Mouse (Mus musculus): Measurements from ENCODE around the gene Hes7.
A peak's percentile ranks its signal among the peaks of the same experiment; 100 is the strongest.

Hes7 gene

DNA sequence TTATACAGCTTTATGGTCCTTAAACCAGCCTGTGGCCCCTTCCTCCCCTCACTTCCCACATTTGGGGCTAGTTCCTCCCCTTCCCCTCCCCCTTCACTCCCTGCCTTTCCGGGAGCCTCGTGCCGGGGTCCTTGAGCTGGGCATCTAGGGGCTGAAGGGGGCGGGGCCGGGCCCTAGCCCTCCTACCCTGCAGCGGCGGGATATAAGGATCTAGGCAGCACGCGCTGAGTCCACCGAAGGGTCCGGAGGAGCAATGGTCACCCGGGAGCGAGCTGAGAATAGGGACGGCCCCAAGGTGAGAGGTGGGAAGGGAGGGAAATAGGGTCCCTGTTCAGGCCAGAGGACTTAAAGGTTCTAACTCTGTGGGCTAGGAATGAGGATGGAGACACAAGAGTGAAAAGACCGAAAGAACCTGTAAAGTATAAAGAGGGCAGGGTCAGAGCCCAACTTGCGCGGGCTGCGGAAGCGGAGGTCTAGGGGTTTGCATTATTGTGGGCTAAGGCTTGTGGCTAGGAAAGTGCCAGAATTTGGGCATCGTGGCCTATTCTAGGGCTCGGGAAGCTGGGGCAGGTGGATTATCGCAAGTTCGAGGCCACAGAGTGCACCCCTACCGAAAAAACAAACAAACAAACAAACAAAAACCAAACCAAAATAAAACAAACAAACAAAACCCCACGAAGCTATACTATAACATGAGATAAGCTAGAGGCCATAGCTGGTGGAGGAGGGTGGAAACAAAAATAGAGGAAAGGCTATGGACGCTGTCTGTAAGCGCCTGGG lies at the start of gene Hes7:
Gene Hes7, plus strand, starts transcription at position 184 of the 780 bp plus-strand sequence.
- no peak for DNase-seq

DNA sequence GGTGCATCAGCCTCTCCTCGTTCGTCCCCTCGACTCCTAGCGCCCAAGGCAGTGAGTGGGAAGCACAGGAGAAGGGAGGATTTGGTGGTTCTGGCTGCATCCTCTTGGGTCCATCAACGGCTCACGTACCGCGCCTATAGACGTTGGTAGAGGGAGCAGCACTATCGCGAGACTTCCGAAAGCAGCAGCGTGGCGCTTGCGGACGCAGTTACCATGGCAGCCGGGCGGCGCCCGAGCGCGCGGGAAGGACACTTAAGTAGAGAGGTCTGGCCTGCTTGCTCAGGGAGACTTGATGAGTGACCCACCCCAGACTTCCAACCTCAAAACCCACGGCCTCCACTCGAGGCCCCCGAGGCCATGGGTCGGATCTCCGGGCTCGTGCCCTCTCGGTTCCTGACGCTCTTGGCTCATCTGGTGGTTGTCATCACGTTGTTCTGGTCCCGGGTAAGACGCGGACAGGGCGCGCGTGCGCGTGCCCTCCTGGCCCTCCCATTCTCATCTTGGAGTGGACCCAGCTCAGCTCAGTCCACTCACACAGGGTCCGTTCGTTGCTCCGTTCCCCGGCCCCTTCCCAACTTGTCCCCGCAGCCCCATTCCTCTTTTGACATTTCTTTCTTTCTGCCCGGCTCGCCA lies 49.5 kb upstream of the Hes7 start, which contains the start of gene Tmem107:
Gene Tmem107, plus strand, starts transcription at position 217 of the 633 bp plus-strand sequence.
- DNase-seq: peak; percentile 86 to 90

DNA sequence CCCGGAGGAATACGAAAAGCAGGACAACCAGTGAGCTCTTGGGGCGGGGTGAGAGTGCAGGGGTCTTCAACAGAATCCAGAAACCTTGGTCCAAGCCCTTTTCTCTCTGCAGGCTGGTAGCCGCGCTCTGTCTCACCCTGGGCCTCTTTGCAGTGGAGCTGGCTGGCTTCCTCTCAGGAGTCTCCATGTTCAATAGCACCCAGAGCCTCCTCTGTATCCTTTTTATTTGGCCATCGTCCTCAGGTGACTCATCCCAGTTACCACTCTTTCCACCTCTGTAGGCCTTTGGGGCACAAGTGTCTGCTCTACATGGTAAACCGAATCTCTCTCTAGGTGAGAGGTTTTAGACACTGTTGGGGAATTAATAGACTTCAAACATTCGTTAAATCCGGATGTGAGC lies 48.9 kb upstream of the Hes7 start:
- DNase-seq: no peak

DNA sequence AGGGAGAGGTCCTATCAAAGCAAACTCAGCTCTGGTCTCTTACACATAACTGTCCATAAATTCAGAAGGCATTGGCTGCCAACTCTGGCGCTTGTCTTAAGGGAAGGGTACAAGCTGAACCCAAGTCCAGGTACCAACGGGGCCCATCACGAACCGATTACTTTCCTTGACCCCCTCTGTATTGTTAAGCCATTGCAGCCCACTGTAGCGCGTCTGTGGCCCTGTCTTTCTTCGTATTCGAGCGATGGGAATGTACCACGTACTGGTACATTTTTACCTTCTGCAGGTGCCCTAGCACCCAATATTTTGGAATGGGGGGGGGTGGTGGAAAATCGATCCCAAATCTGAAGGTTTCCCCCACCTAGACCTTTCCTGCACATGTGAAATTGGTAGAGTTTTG lies 48.0 kb upstream of the Hes7 start:
- no peak for DNase-seq

DNA sequence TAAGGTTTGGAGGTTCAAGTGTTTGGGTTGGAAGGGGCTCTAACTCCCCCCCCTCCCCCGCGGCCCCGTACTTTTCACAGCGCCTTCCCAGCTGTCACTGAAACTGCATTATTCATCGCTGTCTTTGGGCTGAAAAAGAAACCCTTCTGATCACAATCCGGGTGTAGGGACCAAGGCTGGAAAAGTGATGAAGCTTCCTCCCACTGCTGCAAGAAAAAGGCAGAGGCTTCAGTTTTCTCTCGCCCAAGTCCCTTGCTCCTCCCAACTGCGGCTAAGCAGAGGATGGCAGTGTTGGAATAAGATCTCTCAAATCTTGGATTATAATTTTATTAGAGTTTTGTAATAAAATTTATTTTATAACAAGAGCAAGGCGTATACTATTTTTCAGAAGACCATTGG lies 47.5 kb upstream of the Hes7 start:
- no peak for DNase-seq

GRCm38 (mm10) chr11:69073065-69073888 lies 46.9 kb upstream of the Hes7 start:
- peak; percentile 56 to 73 for DNase-seq

DNA sequence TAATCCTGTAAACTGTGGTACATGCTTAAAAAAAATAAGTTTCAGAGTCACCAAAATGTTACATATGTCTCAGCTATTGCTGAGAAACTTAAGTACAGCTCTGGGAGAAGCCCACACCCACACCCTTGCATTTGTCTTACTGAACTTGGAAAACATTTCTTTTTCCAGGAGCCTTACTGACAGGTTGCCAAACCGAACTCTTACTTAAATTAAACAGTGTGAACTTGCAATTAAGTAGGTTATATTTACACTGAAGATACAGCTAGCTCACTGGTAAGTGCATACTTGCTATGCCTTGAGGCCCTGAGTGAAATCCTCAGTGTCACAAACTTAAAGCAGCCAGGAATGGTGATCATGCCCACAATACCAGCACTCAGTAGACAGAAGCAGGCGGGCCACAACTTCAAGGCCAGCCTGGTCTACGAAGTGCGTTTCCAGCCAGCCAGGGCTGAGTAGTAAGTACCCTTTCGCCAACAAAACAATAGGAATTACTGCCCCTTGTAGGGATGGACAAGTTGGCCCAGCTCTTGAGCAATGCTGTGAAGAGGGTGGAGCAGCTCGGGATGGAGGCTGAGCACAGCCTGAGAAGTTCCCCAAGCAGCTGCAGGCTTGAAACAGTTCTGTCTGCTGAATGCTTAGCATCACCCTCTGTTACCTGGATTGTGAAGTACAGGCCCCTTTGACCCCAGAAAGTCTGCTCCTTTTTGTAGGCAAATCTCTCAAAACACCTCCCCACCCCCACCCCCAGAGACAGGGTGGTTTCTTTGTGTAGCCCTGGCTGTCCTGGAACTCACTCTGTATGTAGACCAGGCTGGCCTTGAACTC lies 46.0 kb upstream of the Hes7 start:
- no peak for DNase-seq

DNA sequence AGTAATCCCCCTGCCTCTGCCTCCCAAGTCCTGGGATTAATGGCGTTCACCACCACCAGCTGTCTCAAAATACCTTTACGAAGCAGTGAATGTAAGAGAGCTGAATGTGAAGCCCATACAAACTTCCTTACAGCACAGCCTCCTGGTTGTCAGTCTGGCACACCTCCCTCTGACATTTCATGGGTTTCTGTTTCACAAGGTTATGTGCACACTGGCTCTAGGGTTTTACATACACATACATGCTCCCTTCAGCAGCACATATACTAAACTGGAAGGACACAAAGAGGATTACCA lies 45.5 kb upstream of the Hes7 start:
- DNase-seq: no peak

- DNase-seq: no peak
These were observed 44.3 kb upstream of the Hes7 start for GRCm38 (mm10) chr11:69075764-69076479.

DNA sequence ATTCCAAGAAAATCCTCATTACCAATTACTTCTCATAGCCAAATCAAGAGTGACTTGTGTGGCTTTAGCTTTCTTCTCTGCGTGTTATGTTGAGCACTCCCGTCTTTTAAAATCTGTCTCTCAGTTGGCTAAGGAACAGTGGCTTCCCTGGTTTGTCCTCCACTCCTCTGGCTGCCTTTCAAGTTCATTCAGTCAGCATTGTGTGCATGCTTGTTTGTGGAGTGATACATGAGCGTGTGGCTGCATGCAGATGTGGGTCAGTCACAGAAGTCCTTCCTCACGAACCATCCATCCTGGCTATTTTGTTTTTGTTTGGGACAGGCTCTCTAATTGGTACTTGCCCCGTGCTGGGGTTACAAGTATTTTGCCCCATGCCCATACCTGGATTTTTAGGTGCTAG lies 43.6 kb upstream of the Hes7 start:
- no peak for DNase-seq

- no peak for DNase-seq
These were observed 42.9 kb upstream of the Hes7 start for GRCm38 (mm10) chr11:69077316-69077715.

DNA sequence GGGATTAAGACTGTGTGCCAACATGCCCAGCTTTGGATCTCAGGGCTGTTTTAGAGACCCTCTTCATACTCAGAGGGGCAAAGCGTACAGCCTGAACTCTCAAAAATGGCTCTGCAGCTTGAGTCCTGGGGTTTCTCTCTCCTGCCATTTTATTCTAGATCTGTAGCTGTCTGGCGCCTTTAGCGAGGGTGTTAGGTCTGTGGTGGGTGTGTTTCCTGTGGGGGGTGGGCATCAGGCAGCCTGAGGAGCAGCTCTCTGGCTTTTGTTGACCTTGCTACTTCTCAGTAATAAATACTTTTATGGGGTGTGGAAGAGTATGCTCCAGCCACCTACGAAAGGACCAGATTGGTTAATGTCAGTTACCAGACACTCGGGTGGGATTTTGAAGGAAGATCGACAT lies 42.2 kb upstream of the Hes7 start:
- no peak for DNase-seq

- DNase-seq: peak; percentile 38 to 59
These were observed 41.3 kb upstream of the Hes7 start for GRCm38 (mm10) chr11:69078805-69079438.

GRCm38 (mm10) chr11:69080102-69080854 lies 39.9 kb upstream of the Hes7 start:
- DNase-seq: no peak

- no peak for DNase-seq
These were observed 39.4 kb upstream of the Hes7 start for GRCm38 (mm10) chr11:69080855-69081222.

DNA sequence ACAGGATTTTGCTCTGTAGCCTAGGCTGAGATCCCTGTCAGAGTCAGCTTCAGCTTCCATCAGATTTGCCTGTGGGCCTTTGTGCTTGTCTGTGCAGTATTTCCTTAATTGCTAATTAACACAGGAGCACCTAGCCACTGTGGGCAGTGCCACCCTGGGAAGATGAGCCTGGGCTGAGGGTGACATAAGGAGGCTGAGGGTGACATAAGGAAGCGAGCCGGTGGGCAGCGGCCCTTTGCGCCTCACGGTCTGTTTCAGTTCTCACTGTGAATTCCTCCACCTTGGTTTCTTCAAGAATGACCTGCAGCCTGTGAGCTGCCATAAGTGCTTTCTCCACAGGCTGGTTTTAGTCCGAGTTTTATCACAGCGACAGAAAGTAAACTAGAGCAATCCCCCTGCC lies 38.6 kb upstream of the Hes7 start:
- no peak for DNase-seq

DNA sequence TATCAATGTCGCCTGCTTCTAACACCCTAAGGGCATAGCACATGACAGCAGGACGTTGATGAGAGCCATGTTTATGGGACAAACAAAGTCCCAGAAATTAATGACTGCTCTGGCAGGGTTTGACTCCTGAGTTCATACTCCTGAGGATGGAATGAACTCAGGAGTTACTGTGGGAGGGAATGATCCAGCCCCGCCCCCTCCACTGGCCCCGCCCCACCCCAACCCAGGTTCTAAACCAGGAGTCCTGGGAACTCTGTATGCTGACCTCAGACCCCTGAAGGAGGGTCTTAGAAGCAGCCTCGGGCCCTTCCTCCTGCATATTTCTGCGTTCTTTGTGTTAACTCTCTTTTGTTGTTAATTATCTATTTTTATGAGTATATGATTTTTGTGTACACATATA lies 34.6 kb upstream of the Hes7 start:
- DNase-seq: no peak

DNA sequence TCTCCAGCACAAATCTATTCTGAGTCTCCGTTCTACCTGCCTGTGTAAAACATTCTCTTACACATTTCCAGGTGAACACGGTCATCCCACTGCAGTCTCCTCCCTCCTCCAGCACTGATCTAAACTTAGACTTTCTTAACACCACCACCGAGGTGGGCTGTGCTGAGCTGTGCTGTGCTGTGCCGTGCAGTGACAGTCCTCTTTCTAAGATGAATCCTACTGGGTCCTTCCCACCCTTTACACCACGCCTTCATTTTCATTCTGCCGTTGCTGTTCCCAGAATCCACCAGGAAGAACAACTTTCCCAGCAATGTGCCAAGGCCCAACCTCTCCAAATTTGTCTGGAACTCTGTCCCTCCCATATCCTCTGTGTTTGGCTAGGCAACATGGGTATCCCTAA lies 33.8 kb upstream of the Hes7 start:
- no peak for DNase-seq

DNA sequence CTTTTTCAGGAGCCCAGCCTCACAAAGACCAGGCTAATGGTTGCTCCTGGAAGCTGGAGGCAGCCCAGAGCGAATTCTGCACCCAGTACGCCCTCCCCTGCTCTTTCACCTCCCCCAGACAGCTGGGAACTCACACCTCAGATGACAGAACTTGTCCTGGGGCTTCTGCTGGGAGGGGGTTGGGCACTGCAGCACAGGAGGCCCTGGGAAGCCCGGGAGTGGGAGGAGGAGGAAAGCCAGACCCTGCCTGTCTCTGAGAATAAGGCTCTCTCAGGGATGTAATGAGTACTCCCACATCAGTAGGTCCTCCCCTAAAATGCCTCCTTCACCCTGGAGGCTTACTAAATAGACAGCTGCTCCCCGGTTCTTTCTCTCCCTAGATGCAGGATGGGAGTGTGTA lies 33.1 kb upstream of the Hes7 start:
- no peak for DNase-seq

- no peak for DNase-seq
These were observed 32.6 kb upstream of the Hes7 start for GRCm38 (mm10) chr11:69087597-69087996.
